Mouse (Mus musculus) embryonic facial prominence, embryonic 11.5 days (tissue): ENCODE measurements at regions not wholly inside any gene's neighbourhood (a gene's known extent, or its start where the extent isn't known, plus 50 kb on each side); places are given as distances from the start of the nearest gene placed in this dataset.

Experiments used
- ATAC-seq: fragments of 200-750 bp; cut with Nextera tagmentation; replicated peaks from 2 replicates; pipeline ENCODE4 v1.8.0; 2017; ENCODE audit warnings: low read depth; ENCODE audit not compliant: insufficient number of reproducible peaks, low FRiP score, low TSS enrichment
- DNase-seq: peaks from one replicate; pipeline ENCODE4 v3.0.0-alpha.2; 2015; ENCODE audit warnings: low spot score
- H3K27ac ChIP-seq: fragments of 300-500 bp; sonication (generic); replicated peaks from 2 replicates; pipeline ENCODE4 v1.5.1; 2014; ENCODE audit warnings: mild to moderate bottlenecking, low read depth, low read length, control low read depth
- H3K27me3 ChIP-seq: fragments of 300-500 bp; sonication (generic); 2 replicates; pipeline ENCODE4 v1.6.1; 2014; ENCODE audit warnings: mild to moderate bottlenecking, low read length, moderate library complexity, mixed read lengths; ENCODE audit not compliant: control insufficient read depth, insufficient read depth
- H3K36me3 ChIP-seq: fragments of 300-500 bp; sonication (generic); replicated peaks from 2 replicates; pipeline ENCODE4 v1.6.1; 2014; ENCODE audit warnings: low read depth, mild to moderate bottlenecking, low read length, moderate library complexity, mixed read lengths; ENCODE audit not compliant: control insufficient read depth, insufficient read depth
- H3K4me1 ChIP-seq: fragments of 300-500 bp; sonication (generic); 2 replicates; pipeline ENCODE4 v1.6.1; 2014; ENCODE audit warnings: low read length, mixed read lengths; ENCODE audit not compliant: control insufficient read depth, insufficient read depth
- H3K4me2 ChIP-seq: fragments of 300-500 bp; sonication (generic); 2 replicates; pipeline ENCODE4 v1.6.1; 2014; ENCODE audit warnings: low read depth, mild to moderate bottlenecking, control low read depth, low read length, moderate library complexity
- H3K4me3 ChIP-seq: fragments of 300-500 bp; sonication (generic); 2 replicates; pipeline ENCODE4 v1.5.1; 2014; ENCODE audit warnings: low read depth, low read length, control low read depth
- H3K9ac ChIP-seq: fragments of 300-500 bp; sonication (generic); replicated peaks from 2 replicates; pipeline ENCODE4 v1.6.1; 2014; ENCODE audit warnings: mild to moderate bottlenecking, control low read depth, low read length
- H3K9me3 ChIP-seq: fragments of 300-500 bp; sonication (generic); replicated peaks from 2 replicates; pipeline ENCODE4 v1.6.1; 2016; ENCODE audit warnings: mild to moderate bottlenecking, low read length, inconsistent platforms, mixed read lengths; ENCODE audit not compliant: control insufficient read depth
- WGBS: fragments of 180-500 bp; shearing (Covaris S2); extraction: QIAGEN DNeasy Blood & Tissue Kit; methylation state at CpG from one replicate; pipeline ENCODE4 v1.1.7; 2014; 5-methylcytosine and 5-hydroxymethylcytosine counted together

DNA sequence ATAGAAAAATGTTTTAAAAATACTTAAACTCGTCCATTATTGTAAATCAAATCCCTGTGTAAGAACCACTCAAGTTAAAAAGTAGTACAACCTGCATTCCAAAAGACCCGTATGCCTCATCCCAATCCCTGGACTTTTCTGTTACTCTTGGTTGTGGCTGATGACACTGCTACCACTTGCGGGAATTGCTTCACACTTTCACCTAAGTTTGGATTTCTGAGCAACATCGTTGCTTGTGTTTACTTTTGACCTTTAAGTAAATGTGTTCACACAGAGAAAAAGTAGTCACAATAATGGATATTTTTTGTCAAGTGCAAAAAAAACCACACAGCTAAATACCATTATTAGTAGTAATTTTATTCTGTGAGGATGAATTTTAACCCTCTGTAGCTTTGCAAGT, 139.2 kb upstream of the Lpp start:
- H3K36me3 ChIP-seq, result no peaks in the 10 kb centered on the region
- H3K9me3 ChIP-seq, result no peaks in the 10 kb centered on the region
- WGBS, result 82% methylated on average over 4 of the region's 4 CpGs
- no peak overlapping the region for H3K9ac ChIP-seq
- H3K4me2 ChIP-seq, result no peak overlapping the region
- no peaks in the 10 kb centered on the region for H3K4me1 ChIP-seq
- no peak for ATAC-seq
- H3K27ac ChIP-seq, result no peak overlapping the region
- no peaks in the 10 kb centered on the region for H3K27me3 ChIP-seq
- no peak overlapping the region for H3K4me3 ChIP-seq
- DNase-seq, result no peak

DNA sequence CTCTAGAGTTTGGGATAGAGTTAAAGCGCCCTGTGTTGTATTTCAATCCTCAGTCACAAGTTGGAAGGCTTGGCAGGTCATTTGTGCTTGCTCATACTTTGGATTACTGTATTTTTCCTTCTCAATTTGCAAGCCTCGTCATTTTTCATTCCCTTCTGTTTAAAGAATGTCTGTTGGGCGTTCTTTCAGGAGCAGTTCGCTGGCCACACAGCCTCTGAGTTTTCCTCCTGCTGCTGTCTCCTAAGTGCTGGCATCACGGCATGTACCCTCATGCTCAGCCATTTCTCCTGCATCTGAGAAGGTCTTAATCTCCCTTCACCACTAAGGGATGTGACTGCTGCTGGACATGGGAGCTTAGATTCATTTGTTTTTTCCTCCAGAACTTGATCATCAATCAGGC, 146.0 kb upstream of the Lpp start:
- 79% methylated on average over 5 of the region's 5 CpGs for WGBS
- Histone ChIP-seq H3K36me3 (no peaks in the 10 kb centered on the region), H3K4me1 (no peaks in the 10 kb centered on the region), H3K9ac (no peak overlapping the region), H3K27me3 (no peaks in the 10 kb centered on the region), H3K4me3 (no peak overlapping the region), H3K27ac (no peak overlapping the region), H3K9me3 (no peaks in the 10 kb centered on the region), H3K4me2 (no peak overlapping the region)
- ATAC-seq (no peak), DNase-seq (no peak)

DNA sequence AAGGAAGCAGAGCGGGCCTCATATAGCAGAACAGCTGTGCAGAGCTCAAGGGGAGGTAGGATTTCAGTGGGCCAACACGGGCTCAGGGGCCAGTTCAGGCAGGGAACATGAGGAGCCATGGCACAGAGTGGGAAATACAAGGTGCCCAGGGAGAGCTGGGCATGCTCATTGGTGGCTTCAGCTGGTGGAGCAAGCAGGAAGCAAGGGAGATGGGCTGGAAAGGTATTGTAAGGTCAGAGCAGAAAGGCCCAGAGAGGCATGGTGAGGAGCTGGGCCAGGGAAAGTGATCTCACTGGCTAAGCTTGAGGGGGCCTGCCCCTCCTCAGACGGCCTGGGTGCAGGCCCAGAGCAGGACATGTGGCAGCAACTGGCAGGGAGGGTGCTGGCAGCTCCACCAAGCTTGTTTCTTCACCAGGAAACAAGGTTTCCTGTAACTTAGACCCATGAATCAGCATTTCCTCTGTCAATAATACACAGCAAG, 155.2 kb upstream of the Lpp start:
- no peak overlapping the region for H3K9ac ChIP-seq
- 72% methylated on average over 3 of the region's 3 CpGs for WGBS
- H3K36me3 ChIP-seq, result no peaks in the 10 kb centered on the region
- H3K9me3 ChIP-seq, result no peaks in the 10 kb centered on the region
- no peaks in the 10 kb centered on the region for H3K4me1 ChIP-seq
- no peaks in the 10 kb centered on the region for H3K27me3 ChIP-seq
- H3K4me3 ChIP-seq, result no peak overlapping the region
- ATAC-seq (no peak), DNase-seq (no peak)
- H3K4me2 ChIP-seq, result no peak overlapping the region
- no peak overlapping the region for H3K27ac ChIP-seq

DNA sequence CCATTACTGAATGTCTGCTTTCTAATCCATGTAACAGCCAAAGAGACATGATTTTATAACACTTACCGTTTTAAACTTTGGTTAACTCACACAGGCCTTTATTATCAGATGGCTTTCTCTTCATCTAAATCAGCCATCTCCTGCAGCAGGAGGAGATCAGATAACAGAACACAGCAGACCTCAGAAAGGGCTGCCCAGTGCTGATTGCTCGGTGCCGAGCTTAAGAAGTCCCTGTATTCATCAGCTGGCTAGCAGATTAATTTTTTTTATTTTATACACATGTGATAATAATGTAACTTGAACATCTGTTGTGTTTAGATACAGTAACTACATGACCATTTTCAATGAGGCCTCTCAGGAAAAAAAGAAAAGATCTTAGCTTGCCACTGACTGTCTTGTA, 155.9 kb upstream of the Lpp start:
- no peak overlapping the region for H3K4me2 ChIP-seq
- H3K27ac ChIP-seq, result no peak overlapping the region
- ATAC-seq (no peak), DNase-seq (no peak)
- 70% methylated on average over 3 of the region's 3 CpGs for WGBS
- H3K36me3 ChIP-seq, result no peaks in the 10 kb centered on the region
- no peak overlapping the region for H3K9ac ChIP-seq
- H3K9me3 ChIP-seq, result no peaks in the 10 kb centered on the region
- no peaks in the 10 kb centered on the region for H3K4me1 ChIP-seq
- no peak overlapping the region for H3K4me3 ChIP-seq
- no peaks in the 10 kb centered on the region for H3K27me3 ChIP-seq

DNA sequence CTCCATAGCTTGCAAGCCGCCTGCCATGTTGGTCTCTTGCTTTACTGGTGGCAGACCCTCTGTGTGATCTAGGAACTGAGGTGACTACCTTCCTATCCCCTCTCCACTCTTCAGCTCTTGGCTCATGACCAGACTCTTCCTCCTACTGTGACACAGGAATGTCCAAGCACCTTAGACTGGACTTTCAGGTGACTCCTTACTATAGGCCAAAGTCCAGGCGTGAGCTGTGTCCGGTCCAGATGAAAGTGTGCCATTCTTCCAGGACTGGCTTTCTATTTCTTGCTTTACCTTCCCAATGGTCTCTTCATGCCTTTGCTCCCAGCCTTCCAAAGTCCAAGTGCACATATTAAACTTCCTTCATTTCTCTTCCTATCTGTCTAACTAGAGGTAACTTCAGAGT, 156.3 kb upstream of the Lpp start:
- Histone ChIP-seq H3K4me1 (no peaks in the 10 kb centered on the region), H3K4me2 (no peak overlapping the region), H3K27ac (no peak overlapping the region), H3K9ac (no peak overlapping the region), H3K27me3 (no peaks in the 10 kb centered on the region), H3K9me3 (no peaks in the 10 kb centered on the region), H3K4me3 (no peak overlapping the region), H3K36me3 (no peaks in the 10 kb centered on the region)
- whole genome bisulfite sequencing, result 92% methylated on average over 3 of the region's 3 CpGs
- DNase-seq, result no peak
- ATAC-seq, result no peak

DNA sequence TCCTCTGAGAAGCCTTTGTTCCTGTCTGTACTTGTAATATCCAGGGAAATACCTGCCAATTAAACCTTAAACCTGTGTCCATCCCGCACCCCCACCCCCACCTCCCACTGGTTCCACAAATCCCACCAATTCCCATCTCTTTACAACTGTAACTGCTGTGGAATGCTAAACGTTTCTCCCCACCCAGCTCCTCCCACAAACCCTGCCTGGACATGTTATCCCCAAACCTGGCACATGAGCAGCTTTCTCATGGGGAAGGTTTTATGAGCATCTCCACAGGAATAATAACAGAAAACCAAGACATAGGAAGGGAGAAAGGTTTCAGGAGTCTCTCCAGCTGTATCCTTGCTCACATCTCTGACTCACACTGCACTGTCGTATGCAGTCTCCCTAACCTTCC, 156.8 kb upstream of the Lpp start:
- Histone ChIP-seq H3K4me3 (no peak overlapping the region), H3K27ac (no peak overlapping the region), H3K4me2 (no peak overlapping the region), H3K9me3 (no peaks in the 10 kb centered on the region), H3K4me1 (no peaks in the 10 kb centered on the region), H3K36me3 (no peaks in the 10 kb centered on the region), H3K9ac (no peak overlapping the region), H3K27me3 (no peaks in the 10 kb centered on the region)
- DNase-seq (peak; percentile 14), ATAC-seq (no peak)
- WGBS, result 73% methylated on average over 3 of the region's 3 CpGs

DNA sequence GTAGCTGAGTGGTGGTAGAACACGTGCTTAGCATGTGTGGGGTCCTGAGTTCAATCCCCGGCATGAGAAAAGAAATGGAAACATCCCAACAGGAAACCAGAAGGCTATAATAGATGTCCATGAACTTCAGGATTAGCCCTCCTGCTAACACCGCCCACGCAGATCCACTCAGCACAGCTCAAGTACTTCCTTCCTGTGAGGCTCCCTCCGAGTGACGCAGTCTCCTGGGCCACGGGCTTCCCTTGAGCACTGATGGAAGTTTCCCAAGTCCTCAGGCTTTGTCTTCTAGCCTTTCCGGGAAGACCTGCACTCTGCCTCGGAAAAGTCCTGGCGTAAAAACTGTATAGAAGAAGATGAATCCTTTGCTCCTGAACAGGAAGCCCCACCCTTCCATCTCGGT, 158.5 kb upstream of the Lpp start:
- Histone ChIP-seq H3K27me3 (no peaks in the 10 kb centered on the region), H3K36me3 (no peaks in the 10 kb centered on the region), H3K9me3 (no peaks in the 10 kb centered on the region), H3K27ac (no peak overlapping the region), H3K4me3 (no peak overlapping the region), H3K4me1 (no peaks in the 10 kb centered on the region), H3K9ac (no peak overlapping the region), H3K4me2 (no peak overlapping the region)
- ATAC-seq, result no peak
- DNase-seq, result no peak
- WGBS, result 84% methylated on average over 11 of the region's 11 CpGs

DNA sequence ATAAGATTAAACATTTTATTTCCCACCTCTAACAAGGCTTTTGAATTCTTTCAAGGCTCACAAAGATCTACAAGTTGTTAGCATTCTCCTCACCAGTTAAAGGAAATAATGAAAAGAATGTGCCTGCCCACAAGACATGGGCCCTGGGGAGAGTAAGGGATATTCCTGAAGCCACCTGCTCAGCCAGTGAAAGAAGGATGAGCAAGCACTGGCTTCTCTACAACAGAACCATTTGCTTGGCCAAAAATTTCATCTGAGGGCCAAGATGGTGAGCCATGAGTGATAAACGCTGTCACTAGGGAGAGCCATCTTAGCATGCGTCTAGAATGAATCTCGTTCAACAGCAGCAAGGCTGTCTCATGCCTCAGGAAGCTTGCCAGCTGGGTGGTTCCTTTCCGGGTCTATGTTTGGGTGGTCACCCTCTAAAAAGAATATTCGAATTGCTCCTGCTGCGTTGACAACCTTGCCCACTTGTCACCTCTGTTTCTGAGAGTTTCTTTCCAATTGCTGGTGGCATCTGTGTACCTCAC, 161.2 kb upstream of the Lpp start:
- H3K4me2 ChIP-seq, result no peak overlapping the region
- no peaks in the 10 kb centered on the region for H3K36me3 ChIP-seq
- H3K9me3 ChIP-seq, result no peaks in the 10 kb centered on the region
- H3K9ac ChIP-seq, result no peak overlapping the region
- no peak for ATAC-seq
- H3K27ac ChIP-seq, result no peak overlapping the region
- DNase-seq, result no peak
- H3K4me1 ChIP-seq, result no peaks in the 10 kb centered on the region
- no peak overlapping the region for H3K4me3 ChIP-seq
- no peaks in the 10 kb centered on the region for H3K27me3 ChIP-seq
- WGBS, result 93% methylated on average over 6 of the region's 6 CpGs
